Mouse (Mus musculus) E14TG2a.4 (cell line): ENCODE results near the gene Tmprss11a.

Source experiments
- H3K27me3 ChIP-seq: 2 replicates; pipeline ENCODE4 v1.6.1; 2014; ENCODE audit warnings: low read length, control low read depth; ENCODE audit not compliant: insufficient read depth
- H3K36me3 ChIP-seq: 2 replicates; pipeline ENCODE4 v1.6.1; 2014; ENCODE audit warnings: low read length, control low read depth; ENCODE audit not compliant: insufficient read depth
- H3K4me1 ChIP-seq: replicated peaks from 2 replicates; pipeline ENCODE4 v1.6.1; 2014; ENCODE audit warnings: low read depth, low read length, control low read depth
- H3K4me3 ChIP-seq: replicated peaks from 2 replicates; pipeline ENCODE4 v1.5.1; 2014; ENCODE audit warnings: mild to moderate bottlenecking, low read length
- H3K9me3 ChIP-seq: 2 replicates; pipeline ENCODE4 v1.6.1; 2014; ENCODE audit warnings: low read length, control low read depth
- CTCF ChIP-seq: conservative IDR thresholded peaks from 2 replicates; pipeline ENCODE4 v1.5.1; 2014; ENCODE audit warnings: low read length
- NANOG ChIP-seq: IDR thresholded peaks from 2 replicates; pipeline ENCODE4 v1.6.1; 2014; ENCODE audit warnings: borderline replicate concordance, low read length, mixed read lengths
- POU5F1 ChIP-seq: IDR thresholded peaks from 2 replicates; pipeline ENCODE4 v1.6.1; 2014; ENCODE audit warnings: low read length, borderline replicate concordance

Tmprss11a gene

GRCm38 (mm10) chr5:86468890-86469289 is at the start of gene Tmprss11a:
Gene Tmprss11a (minus strand): TSS chr5:86468990.
- Histone ChIP-seq H3K36me3 (no peaks in the 10 kb centered on the region), H3K9me3 (no peaks in the 10 kb centered on the region), H3K4me1 (no peaks in the 10 kb centered on the region), H3K4me3 (no peak within 1 kb of the TSS), H3K27me3 (no peaks in the 10 kb centered on the region)
- TF ChIP-seq CTCF = no peak
- no peak for TF ChIP-seq POU5F1
- TF ChIP-seq NANOG = no peak

- Histone ChIP-seq H3K4me3 (no peak within 1 kb of the TSS), H3K4me1 (no peaks in the 10 kb centered on the region), H3K36me3 (no peaks in the 10 kb centered on the region), H3K27me3 (no peaks in the 10 kb centered on the region), H3K9me3 (no peaks in the 10 kb centered on the region)
- no peak for TF ChIP-seq NANOG
- TF ChIP-seq POU5F1 = no peak
- TF ChIP-seq CTCF = no peak
Observed at GRCm38 (mm10) chr5:86518500-86518899, 49.7 kb upstream of the Tmprss11a start, which contains the start of gene Tmprss11g. Gene Tmprss11g (minus strand): TSS chr5:86518600.

- TF ChIP-seq CTCF (no peak), NANOG (no peak), POU5F1 (no peak)
- H3K4me1 ChIP-seq = no peaks in the 10 kb centered on the region
- no peaks in the 10 kb centered on the region for H3K27me3 ChIP-seq
- H3K4me3 ChIP-seq = no peak overlapping the region
- no peaks in the 10 kb centered on the region for H3K9me3 ChIP-seq
- no peaks in the 10 kb centered on the region for H3K36me3 ChIP-seq
Observed at GRCm38 (mm10) chr5:86511538-86511937, 42.7 kb upstream of the Tmprss11a start.

DNA sequence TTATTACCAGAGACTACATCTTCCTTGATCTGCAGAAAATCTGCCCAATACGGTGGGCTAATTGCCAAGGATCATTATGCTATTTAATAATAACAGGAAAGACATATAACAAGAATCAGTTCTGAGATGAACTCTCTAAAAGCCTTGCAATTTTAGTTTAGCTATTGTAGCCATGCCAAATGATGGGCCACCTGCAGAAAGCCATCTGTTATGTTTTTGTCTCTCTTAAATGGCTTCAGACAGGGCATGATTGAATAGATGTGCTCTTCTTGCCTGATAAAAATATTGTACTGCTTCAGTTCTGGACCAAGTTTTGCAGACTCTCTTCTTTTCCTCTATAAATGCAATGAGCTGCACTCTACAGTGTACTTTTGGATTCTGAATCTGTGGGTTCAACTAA is 24.7 kb upstream of the Tmprss11a start:
- H3K4me3 ChIP-seq = no peak overlapping the region
- TF ChIP-seq POU5F1 = no peak
- no peak for TF ChIP-seq NANOG
- TF ChIP-seq CTCF = no peak
- no peaks in the 10 kb centered on the region for H3K27me3 ChIP-seq
- no peaks in the 10 kb centered on the region for H3K9me3 ChIP-seq
- no peaks in the 10 kb centered on the region for H3K36me3 ChIP-seq
- H3K4me1 ChIP-seq = no peaks in the 10 kb centered on the region; the same call in 1 of the 2 replicates

GRCm38 (mm10) chr5:86482562-86482961 is 13.8 kb upstream of the Tmprss11a start:
- Histone ChIP-seq H3K4me3 (no peak overlapping the region), H3K4me1 (no peaks in the 10 kb centered on the region), H3K9me3 (no peaks in the 10 kb centered on the region), H3K36me3 (no peaks in the 10 kb centered on the region), H3K27me3 (no peaks in the 10 kb centered on the region)
- TF ChIP-seq POU5F1 (no peak), CTCF (no peak), NANOG (no peak)

- H3K9me3 ChIP-seq = no peaks in the 10 kb centered on the region
- H3K4me3 ChIP-seq = no peak overlapping the region
- H3K36me3 ChIP-seq = no peaks in the 10 kb centered on the region
- H3K27me3 ChIP-seq = no peaks in the 10 kb centered on the region
- TF ChIP-seq NANOG = no peak
- no peak for TF ChIP-seq CTCF
- no peak for TF ChIP-seq POU5F1
- H3K4me1 ChIP-seq = no peaks in the 10 kb centered on the region
Observed at GRCm38 (mm10) chr5:86482031-86482430, 13.2 kb upstream of the Tmprss11a start.

DNA sequence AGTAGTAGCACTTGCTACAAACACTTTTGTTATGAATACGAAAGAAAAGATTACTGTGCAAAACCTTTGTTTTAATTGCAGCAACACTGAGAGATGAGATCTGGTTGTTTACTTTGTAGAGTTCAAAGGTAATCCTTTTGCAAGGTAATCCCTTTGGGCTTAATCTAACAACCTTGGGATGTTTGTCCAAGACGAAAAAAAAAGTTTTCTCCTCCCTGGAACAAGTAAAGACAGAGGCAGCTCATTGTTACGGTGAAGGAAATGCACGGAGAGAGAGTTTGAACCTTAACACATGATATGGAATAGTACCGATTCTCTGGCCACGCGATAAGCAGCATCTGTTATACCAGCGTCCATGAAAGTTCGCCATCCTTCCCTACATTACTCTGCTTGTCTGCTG is 5.1 kb upstream of the Tmprss11a start:
- H3K36me3 ChIP-seq = no peaks in the 10 kb centered on the region

DNA sequence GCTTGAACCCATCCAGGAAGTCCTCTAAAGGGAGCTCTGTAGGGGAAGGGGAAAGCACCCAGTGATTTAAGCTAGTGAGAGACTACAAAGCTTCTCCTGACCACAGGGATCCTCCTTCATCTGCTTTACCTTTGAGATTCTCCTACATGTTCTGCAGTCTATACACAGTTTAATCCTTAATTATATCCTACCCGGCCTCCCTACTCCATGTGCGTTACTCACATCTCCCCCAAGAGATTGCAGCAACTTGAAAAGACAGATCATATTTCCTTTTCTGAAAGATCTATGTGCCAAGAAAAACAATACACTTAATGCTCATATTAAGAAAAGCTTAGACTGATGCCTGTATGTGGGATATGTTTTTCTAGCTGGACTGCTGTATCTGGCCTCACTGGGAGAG is 29.5 kb downstream of the Tmprss11a start:
- TF ChIP-seq POU5F1 = no peak
- TF ChIP-seq NANOG = no peak
- no peak for TF ChIP-seq CTCF
- no peaks in the 10 kb centered on the region for H3K36me3 ChIP-seq
- no peaks in the 10 kb centered on the region for H3K27me3 ChIP-seq
- no peak overlapping the region for H3K4me3 ChIP-seq
- H3K9me3 ChIP-seq = no peaks in the 10 kb centered on the region
- H3K4me1 ChIP-seq = no peaks in the 10 kb centered on the region

More for the DNA sequence above, 5.1 kb upstream of the Tmprss11a start:
- Histone ChIP-seq H3K4me3 (no peak overlapping the region), H3K9me3 (no peaks in the 10 kb centered on the region), H3K27me3 (no peaks in the 10 kb centered on the region), H3K4me1 (no peaks in the 10 kb centered on the region)
- no peak for TF ChIP-seq CTCF
- no peak for TF ChIP-seq POU5F1
- no peak for TF ChIP-seq NANOG

- Histone ChIP-seq H3K36me3 (no peaks in the 10 kb centered on the region), H3K4me1 (no peaks in the 10 kb centered on the region), H3K9me3 (no peaks in the 10 kb centered on the region), H3K4me3 (no peak overlapping the region), H3K27me3 (no peaks in the 10 kb centered on the region)
- no peak for TF ChIP-seq NANOG
- TF ChIP-seq CTCF = no peak
- no peak for TF ChIP-seq POU5F1
Observed at GRCm38 (mm10) chr5:86438548-86438947, 30.2 kb downstream of the Tmprss11a start.
